Mouse (Mus musculus) T-cell, adult 66 days (primary cell): ENCODE results near the gene Ccdc13. TPM values are rescaled to one million over a fixed set of nuclear protein-coding genes. Genes with fewer than 3 reads are reported as not detected.

ENCODE experiments used
- total RNA-seq, 2 experiments: library from RNA; stranded (reverse); gene quantifications; 3 replicates in 1 of 2; 4 replicates in 1 of 2; pipeline ENCODE4 v1.2.4; 2023

Ccdc13 gene
- not detected for total RNA-seq

GRCm38 (mm10) chr9:121838829-121839621 is at the start of gene Ccdc13:
Ccdc13 (minus strand) TSS chr9:121839461.

DNA sequence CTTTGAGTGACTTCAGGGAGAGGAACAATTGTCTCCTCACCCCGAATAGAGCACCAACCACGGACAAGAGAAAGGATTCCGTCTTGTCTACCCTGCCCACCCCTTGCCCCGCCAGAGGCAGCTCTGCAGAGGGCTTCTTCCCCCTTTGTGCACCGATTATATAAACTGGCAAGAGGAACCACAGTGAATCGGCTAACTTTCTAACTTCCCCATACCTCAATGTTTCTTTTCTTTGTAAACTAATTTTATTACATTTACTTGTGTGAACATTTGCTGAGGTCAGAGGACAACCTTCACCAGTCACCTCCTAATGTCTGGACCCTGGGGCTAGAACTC is 18.9 kb upstream of the Ccdc13 start, which contains the start of gene Higd1a:
Gene Higd1a, minus strand, starts transcription at position 210 of the 336 bp plus-strand sequence.

DNA sequence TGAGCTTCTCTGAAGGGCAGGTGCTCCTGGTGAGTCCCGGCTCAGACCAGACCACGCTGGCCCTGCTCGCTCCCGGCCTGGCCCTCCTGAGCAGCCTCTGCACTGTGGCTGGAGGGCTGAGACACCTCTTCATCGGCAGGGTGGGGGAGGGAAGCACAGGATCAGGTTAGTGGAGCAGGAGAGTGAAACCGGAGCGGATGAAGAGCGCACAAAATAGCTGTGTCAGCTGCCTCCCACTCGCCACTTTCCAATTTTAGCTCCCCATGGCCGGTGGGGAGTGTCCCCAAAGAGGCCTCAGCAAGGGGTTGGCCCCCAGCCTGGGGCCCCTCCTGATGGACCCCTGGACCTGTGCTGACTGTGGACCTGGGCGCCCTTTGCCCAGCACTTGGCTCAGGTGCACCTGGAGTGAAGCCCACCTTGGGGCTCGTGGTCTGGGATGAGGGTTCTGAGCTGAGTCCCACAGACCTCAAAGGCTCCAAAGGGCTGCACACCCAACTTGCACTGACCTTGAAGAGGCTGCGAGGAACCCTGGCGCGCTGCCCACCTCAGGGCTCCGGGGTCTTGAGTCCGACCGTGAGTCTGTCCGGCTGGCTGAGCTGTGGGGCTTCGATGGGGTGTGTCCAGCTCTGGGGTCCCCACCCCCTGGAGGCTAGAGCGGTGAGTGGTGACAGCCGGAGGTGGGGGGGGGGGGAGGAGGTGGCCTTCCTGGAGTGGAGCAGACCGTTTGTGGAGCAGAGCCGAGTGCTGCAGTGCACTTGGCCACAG is 47.3 kb downstream of the Ccdc13 start, which contains the start of gene Hhatl:
Gene Hhatl, minus strand, starts transcription at position 751 of the 765 bp plus-strand sequence.

DNA sequence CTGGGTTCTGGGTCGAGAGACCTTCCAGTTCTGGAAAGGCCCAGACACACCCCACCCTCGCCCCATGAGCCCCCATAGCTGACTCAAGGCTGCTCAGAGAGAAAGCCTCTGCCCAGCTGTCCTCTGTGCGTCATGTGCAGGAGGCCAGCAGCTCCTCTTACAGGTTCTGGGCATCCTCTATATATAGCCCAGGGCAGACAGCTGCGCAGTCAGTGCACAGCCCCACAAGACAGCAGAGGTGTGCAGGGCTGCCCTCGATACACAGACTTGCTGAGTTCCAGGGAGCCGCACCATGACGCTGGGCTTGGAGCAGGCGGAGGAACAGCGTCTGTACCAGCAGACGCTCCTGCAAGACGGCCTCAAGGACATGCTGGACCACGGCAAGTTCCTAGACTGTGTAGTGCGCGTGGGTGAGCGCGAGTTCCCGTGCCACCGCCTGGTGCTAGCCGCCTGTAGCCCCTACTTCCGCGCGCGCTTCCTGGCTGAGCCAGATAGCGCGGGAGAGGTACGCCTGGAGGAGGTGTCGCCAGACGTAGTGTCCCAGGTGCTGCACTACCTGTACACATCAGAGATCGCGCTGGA is 61.7 kb downstream of the Ccdc13 start, which contains the start of gene Klhl40:
Gene Klhl40, plus strand, starts transcription at position 124 of the 582 bp plus-strand sequence.

DNA sequence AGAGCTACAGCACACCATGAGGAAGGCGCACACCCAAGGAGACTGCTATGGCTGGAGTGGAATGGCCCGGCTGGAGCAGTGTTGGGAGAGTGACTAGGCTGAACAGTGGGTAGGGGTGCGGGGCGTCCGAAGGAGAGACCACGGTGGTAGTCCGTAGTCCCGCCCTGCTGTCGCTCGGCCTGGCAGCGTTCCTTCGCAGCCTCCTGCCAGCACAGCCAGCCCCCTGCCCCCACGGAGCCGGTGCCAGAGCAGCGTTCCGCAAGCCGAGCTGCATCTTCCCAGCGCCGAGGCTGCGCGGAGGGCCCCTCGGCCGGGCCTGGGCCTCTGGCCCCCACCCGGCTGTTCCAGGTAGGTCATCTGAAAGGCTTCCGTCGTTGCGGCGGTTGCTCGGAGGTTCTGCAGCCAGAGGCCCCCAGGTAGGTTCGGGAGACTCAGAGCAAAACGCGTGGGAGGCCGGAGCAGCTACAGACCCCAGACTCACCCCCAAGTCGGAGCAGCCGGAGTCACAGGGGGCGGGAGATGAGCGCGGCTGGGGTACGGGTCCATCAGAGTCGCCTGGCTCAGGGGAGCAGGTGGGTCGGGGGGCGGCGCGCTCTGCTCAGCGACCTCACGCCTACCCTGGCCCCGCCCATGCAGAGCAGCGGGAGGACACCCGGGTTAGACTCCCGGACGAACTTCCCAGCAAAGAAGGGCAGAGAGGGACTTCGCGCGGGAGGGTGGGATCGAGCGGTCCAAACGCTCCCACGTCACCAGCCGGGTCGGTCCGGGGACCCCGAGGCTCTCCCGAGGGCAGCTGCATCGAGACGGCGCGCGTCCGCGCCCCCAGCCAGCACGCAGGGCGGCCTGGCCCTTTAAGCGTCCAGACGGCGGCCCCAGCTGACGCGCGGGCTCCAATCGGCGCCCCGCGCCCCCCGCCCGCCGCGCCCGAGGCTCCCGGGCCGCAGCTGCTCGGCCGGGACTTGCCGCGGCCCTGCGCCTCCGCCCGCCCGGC is 79.9 kb downstream of the Ccdc13 start, which contains the start of gene Zfp651:
Gene Zfp651, plus strand, starts transcription at position 240 of the 991 bp plus-strand sequence.

Other genes with a start within 250 kb of the Ccdc13 start
- gene Lyzl4, start 197.4 kb downstream of the Ccdc13 start, total RNA-seq, result not detected
- 100 to 1,000 TPM; 103 to 106 TPM for gene Vipr1, start 196.7 kb downstream of the Ccdc13 start, total RNA-seq
- gene Sec22c, start 134.0 kb downstream of the Ccdc13 start, total RNA-seq, result 10 to 100 TPM; 31.7 to 42.8 TPM
- gene Ss18l2, start 129.1 kb downstream of the Ccdc13 start, total RNA-seq, result 10 to 100 TPM; 13.8 to 17.4 TPM
- gene Nktr, start 120.3 kb downstream of the Ccdc13 start, total RNA-seq, result 100 to 1,000 TPM; 247 to 264 TPM
- gene Zfp651, start 80.1 kb downstream of the Ccdc13 start, total RNA-seq, result 1 to 10 TPM; 1.8 to 2.2 TPM
- not detected for gene Klhl40, start 61.9 kb downstream of the Ccdc13 start, total RNA-seq
- gene Hhatl, start 47.0 kb downstream of the Ccdc13 start, total RNA-seq, result not detected
- gene Higd1a, start 18.9 kb upstream of the Ccdc13 start, total RNA-seq, result 10 to 100 TPM; 34.2 to 37.4 TPM
- gene Ackr2, start 58.9 kb upstream of the Ccdc13 start, total RNA-seq, result not detected
- not detected for gene Cyp8b1, start 76.8 kb upstream of the Ccdc13 start, total RNA-seq
- not detected for gene Fam198a, start 111.5 kb upstream of the Ccdc13 start, total RNA-seq
- gene Pomgnt2, start 157.6 kb upstream of the Ccdc13 start, total RNA-seq, result under 1 TPM in 1 of 2 experiments, not detected in 1; 0.23 TPM